Mouse (Mus musculus) olfactory bulb, adult 2 months (tissue): ENCODE results near the gene Itgb5.

Experiments
- CTCF ChIP-seq: fragments of 200-500 bp; IDR thresholded peaks from 2 replicates; pipeline ENCODE4 v1.5.1; 2012; ENCODE audit warnings: low read depth, mild to moderate bottlenecking, low read length, moderate library complexity; ENCODE audit not compliant: insufficient read depth
- POLR2A ChIP-seq: fragments of 200-500 bp; IDR thresholded peaks from 2 replicates; pipeline ENCODE4 v1.6.1; 2012; ENCODE audit warnings: mild to moderate bottlenecking, low read depth, low read length, moderate library complexity; ENCODE audit not compliant: insufficient read depth

GRCm38 (mm10) chr16:33828496-33828895, 969 bp upstream of the Itgb5 start:
- TF ChIP-seq CTCF (no peak), POLR2A (no peak)
